Mouse (Mus musculus): Measurements from ENCODE around the gene Kcmf1. TPM values are rescaled to one million over a fixed set of nuclear protein-coding genes. Genes with fewer than 3 reads are reported as not detected.
A peak's percentile ranks its signal among the peaks of the same experiment; 100 is the strongest.

The Kcmf1 gene
- polyA plus RNA-seq, 1 experiment from 2014 or later, result 32.3 TPM

- Histone ChIP-seq H3K4me1 (peaks cover 14% of the 10 kb centered on the region), H3K27ac (replicated peaks) (no peak overlapping the region), H3K36me3 (replicated peaks) (no peaks in the 10 kb centered on the region), H3K4me3 (no peak overlapping the region), H3K27me3 (replicated peaks; ENCODE audit: low read depth, poor library complexity, severe bottlenecking) (no peaks in the 10 kb centered on the region), H3K9me3 (no peaks in the 10 kb centered on the region)
- no peak for DNase-seq (ENCODE audit: low spot score)
- 88% methylated on average over 8 of the region's 8 CpGs for WGBS
Observed at GRCm38 (mm10) chr6:72923381-72923780, 23.6 kb upstream of the Kcmf1 start.

GRCm38 (mm10) chr6:72921081-72921480 is 21.3 kb upstream of the Kcmf1 start:
- 0 out of 2 replicates have a peak, but pooled peaks cover 4% of the 10 kb centered on the region for H3K4me1 ChIP-seq
- no peak overlapping the region for H3K27ac ChIP-seq (replicated peaks)
- no peak overlapping the region for H3K4me3 ChIP-seq
- H3K27me3 ChIP-seq (replicated peaks; ENCODE audit: low read depth, poor library complexity, severe bottlenecking), result no peaks in the 10 kb centered on the region
- H3K36me3 ChIP-seq (replicated peaks), result no peaks in the 10 kb centered on the region
- no peaks in the 10 kb centered on the region for H3K9me3 ChIP-seq
- no peak for DNase-seq (ENCODE audit: low spot score)
- WGBS, result 89% methylated on average over 3 of the region's 3 CpGs

- Histone ChIP-seq H3K27ac (replicated peaks) (no peak overlapping the region), H3K4me1 (0 out of 2 replicates have a peak, but pooled peaks cover 4% of the 10 kb centered on the region), H3K4me3 (no peak overlapping the region), H3K9me3 (no peaks in the 10 kb centered on the region), H3K36me3 (replicated peaks) (no peaks in the 10 kb centered on the region), H3K27me3 (replicated peaks; ENCODE audit: low read depth, poor library complexity, severe bottlenecking) (no peaks in the 10 kb centered on the region)
- DNase-seq (ENCODE audit: low spot score), result no peak
- 64% methylated on average over 9 of the region's 9 CpGs for WGBS
Observed at GRCm38 (mm10) chr6:72918510-72919033, 18.8 kb upstream of the Kcmf1 start.

GRCm38 (mm10) chr6:72916330-72916729 is 16.6 kb upstream of the Kcmf1 start:
- 83% methylated on average over 7 of the region's 7 CpGs for WGBS
- no peak overlapping the region for H3K4me3 ChIP-seq
- H3K36me3 ChIP-seq (replicated peaks), result no peaks in the 10 kb centered on the region
- no peaks in the 10 kb centered on the region for H3K9me3 ChIP-seq
- H3K4me1 ChIP-seq, result 0 out of 2 replicates have a peak, but pooled peaks cover 4% of the 10 kb centered on the region
- no peak for DNase-seq (ENCODE audit: low spot score)
- H3K27me3 ChIP-seq (replicated peaks; ENCODE audit: low read depth, poor library complexity, severe bottlenecking), result no peaks in the 10 kb centered on the region
- H3K27ac ChIP-seq (replicated peaks), result no peak overlapping the region

- no peaks in the 10 kb centered on the region for H3K27me3 ChIP-seq (replicated peaks; ENCODE audit: low read depth, poor library complexity, severe bottlenecking)
- no peaks in the 10 kb centered on the region for H3K36me3 ChIP-seq (replicated peaks)
- no peak overlapping the region for H3K4me3 ChIP-seq
- WGBS, result 86% methylated on average over 6 of the region's 6 CpGs
- no peak for DNase-seq (ENCODE audit: low spot score)
- 0 out of 2 replicates have a peak, but pooled peaks cover 2% of the 10 kb centered on the region for H3K9me3 ChIP-seq
- H3K4me1 ChIP-seq, result 0 out of 2 replicates have a peak, but pooled peaks cover 4% of the 10 kb centered on the region
- no peak overlapping the region for H3K27ac ChIP-seq (replicated peaks)
Observed at GRCm38 (mm10) chr6:72914087-72914749, 14.4 kb upstream of the Kcmf1 start.

GRCm38 (mm10) chr6:72911261-72911660 is 11.5 kb upstream of the Kcmf1 start:
- 69% methylated on average over 4 of the region's 4 CpGs for WGBS
- Histone ChIP-seq H3K27ac (replicated peaks) (no peak overlapping the region), H3K9me3 (0 out of 2 replicates have a peak, but pooled peaks cover 2% of the 10 kb centered on the region), H3K4me3 (no peak overlapping the region), H3K4me1 (no peaks in the 10 kb centered on the region), H3K27me3 (replicated peaks; ENCODE audit: low read depth, poor library complexity, severe bottlenecking) (no peaks in the 10 kb centered on the region), H3K36me3 (replicated peaks) (no peaks in the 10 kb centered on the region)
- DNase-seq (ENCODE audit: low spot score), result no peak

GRCm38 (mm10) chr6:72902254-72902990 is 2.6 kb upstream of the Kcmf1 start:
- no peaks in the 10 kb centered on the region for H3K36me3 ChIP-seq (replicated peaks)
- peaks cover 17% of the 10 kb centered on the region for H3K4me1 ChIP-seq
- H3K27ac ChIP-seq (replicated peaks), result no peak overlapping the region
- no peak overlapping the region for H3K4me3 ChIP-seq
- H3K27me3 ChIP-seq (replicated peaks; ENCODE audit: low read depth, poor library complexity, severe bottlenecking), result no peaks in the 10 kb centered on the region
- H3K9me3 ChIP-seq, result no peaks in the 10 kb centered on the region
- 84% methylated on average over 6 of the region's 6 CpGs for WGBS
- DNase-seq (ENCODE audit: low spot score), result no peak

- DNase-seq (ENCODE audit: low spot score), result no peak
- H3K27ac ChIP-seq (replicated peaks), result peak overlapping the region; percentile 100
Observed at GRCm38 (mm10) chr6:72900952-72901351, 1.2 kb upstream of the Kcmf1 start.

GRCm38 (mm10) chr6:72899201-72899780 is 488 bp downstream of the Kcmf1 start:
- Histone ChIP-seq H3K9me3 (no peaks in the 10 kb centered on the region), H3K4me3 (peak overlapping the region; percentile 97), H3K36me3 (replicated peaks) (peaks cover 18% of the 10 kb centered on the region), H3K27ac (replicated peaks) (peak overlapping the region; percentile 100), H3K4me1 (peaks cover 27% of the 10 kb centered on the region), H3K27me3 (replicated peaks; ENCODE audit: low read depth, poor library complexity, severe bottlenecking) (no peaks in the 10 kb centered on the region)
- under 1% methylated on average over 84 of the region's 85 CpGs for WGBS
- peak; percentile 72 for DNase-seq (ENCODE audit: low spot score)

More at GRCm38 (mm10) chr6:72900952-72901351, 1.2 kb upstream of the Kcmf1 start:
- Histone ChIP-seq H3K4me3 (peak overlapping the region; percentile 97), H3K4me1 (peaks cover 27% of the 10 kb centered on the region), H3K27me3 (replicated peaks; ENCODE audit: low read depth, poor library complexity, severe bottlenecking) (no peaks in the 10 kb centered on the region), H3K36me3 (replicated peaks) (peaks cover 10% of the 10 kb centered on the region), H3K9me3 (no peaks in the 10 kb centered on the region)
- 48% methylated on average over 7 of the region's 7 CpGs for WGBS

GRCm38 (mm10) chr6:72898244-72899200 is 1.3 kb downstream of the Kcmf1 start:
- Histone ChIP-seq H3K36me3 (replicated peaks) (peaks cover 22% of the 10 kb centered on the region), H3K4me1 (peaks cover 27% of the 10 kb centered on the region)

GRCm38 (mm10) chr6:72895000-72895399 is 4.8 kb downstream of the Kcmf1 start:
- 89% methylated on average over 3 of the region's 3 CpGs for whole genome bisulfite sequencing
- H3K27me3 ChIP-seq (replicated peaks; ENCODE audit: low read depth, poor library complexity, severe bottlenecking), result no peaks in the 10 kb centered on the region
- H3K4me1 ChIP-seq, result peaks cover 17% of the 10 kb centered on the region
- H3K9me3 ChIP-seq, result no peaks in the 10 kb centered on the region
- DNase-seq (ENCODE audit: low spot score), result no peak
- H3K4me3 ChIP-seq, result no peak overlapping the region
- H3K27ac ChIP-seq (replicated peaks), result no peak overlapping the region
- peaks cover 34% of the 10 kb centered on the region for H3K36me3 ChIP-seq (replicated peaks)

More at GRCm38 (mm10) chr6:72898244-72899200, 1.3 kb downstream of the Kcmf1 start:
- H3K27me3 ChIP-seq (replicated peaks; ENCODE audit: low read depth, poor library complexity, severe bottlenecking), result no peaks in the 10 kb centered on the region
- no peaks in the 10 kb centered on the region for H3K9me3 ChIP-seq
- peak overlapping the region; percentile 100 for H3K27ac ChIP-seq (replicated peaks)
- peak overlapping the region; percentile 97 for H3K4me3 ChIP-seq
- under 1% methylated on average over 71 of the region's 71 CpGs for WGBS
- peak; percentile 77 for DNase-seq (ENCODE audit: low spot score)
